Mouse (Mus musculus): ENCODE data around the gene Hist1h2af.

Gene Hist1h2af

GRCm38 (mm10) chr13:23515826-23516620 lies 17.7 kb upstream of the Hist1h2af start:
- DNase-seq: no peak

GRCm38 (mm10) chr13:23516822-23517602 lies 16.7 kb upstream of the Hist1h2af start:
- DNase-seq: peak; percentile 85

DNA sequence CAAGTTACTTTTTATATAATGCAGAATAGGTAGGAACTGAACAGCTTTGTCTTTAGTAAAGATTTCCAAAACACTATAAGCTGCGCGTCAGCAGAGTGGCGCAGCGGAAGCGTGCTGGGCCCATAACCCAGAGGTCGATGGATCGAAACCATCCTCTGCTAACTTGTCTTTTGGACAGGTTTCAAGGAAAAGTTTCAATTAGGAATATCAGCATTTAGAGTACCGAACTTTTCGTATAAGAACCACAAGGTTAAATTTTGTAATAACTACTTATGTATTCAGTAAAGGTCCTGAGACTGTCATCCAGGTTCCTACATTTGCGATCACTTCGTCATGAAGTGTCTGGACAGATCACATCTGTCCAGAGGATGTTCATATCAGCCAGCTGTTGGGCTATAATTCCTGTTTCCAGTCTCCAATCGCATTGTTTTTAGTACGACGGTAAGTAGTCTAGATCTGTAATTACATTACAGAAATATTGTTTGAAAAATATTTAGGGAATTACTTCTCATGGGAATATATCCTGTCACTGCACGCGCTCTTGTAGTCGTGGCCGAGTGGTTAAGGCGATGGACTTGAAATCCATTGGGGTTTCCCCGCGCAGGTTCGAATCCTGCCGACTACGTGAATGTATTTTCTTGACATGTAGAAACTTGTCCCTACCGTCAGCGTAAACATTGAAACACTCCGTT lies 16.0 kb upstream of the Hist1h2af start:
- DNase-seq: peak; percentile 93

DNA sequence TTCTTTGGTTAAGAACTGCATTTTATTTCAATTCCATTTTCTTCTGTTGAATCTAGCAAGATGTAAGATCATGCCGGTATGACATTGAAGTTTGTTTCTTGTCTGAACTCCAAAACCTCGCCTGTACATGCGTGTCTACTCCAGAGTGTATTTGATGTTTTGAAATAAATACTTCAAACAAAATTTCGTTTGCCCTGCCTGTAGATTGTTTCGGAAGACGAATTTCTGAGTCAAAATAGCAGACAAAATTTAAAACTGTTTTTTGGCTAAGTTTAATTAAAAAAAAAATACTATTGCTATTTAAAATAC lies 15.5 kb upstream of the Hist1h2af start:
- no peak for DNase-seq

GRCm38 (mm10) chr13:23518885-23519284 lies 14.8 kb upstream of the Hist1h2af start:
- peak; percentile 82 for DNase-seq

DNA sequence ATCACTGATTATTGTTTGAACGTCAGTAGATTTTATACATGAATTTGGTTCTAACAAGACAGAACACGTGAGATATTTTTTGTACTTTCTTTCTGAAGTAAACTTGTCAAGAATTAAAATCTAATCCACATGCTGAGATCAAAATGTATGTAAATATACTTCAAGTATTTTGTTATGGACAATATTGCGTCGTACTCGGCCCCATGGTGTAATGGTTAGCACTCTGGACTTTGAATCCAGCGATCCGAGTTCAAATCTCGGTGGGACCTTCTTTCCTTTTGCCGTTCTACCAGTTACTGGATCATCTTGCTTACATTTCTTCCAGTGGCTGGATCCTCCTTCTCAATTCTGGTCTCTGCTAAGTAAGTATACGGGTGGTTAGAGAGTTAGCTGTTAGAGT lies 14.3 kb upstream of the Hist1h2af start:
- DNase-seq: peak; percentile 79

GRCm38 (mm10) chr13:23521703-23522102 lies 12.0 kb upstream of the Hist1h2af start:
- DNase-seq: peak; percentile 93

GRCm38 (mm10) chr13:23523976-23524375 lies 9.7 kb upstream of the Hist1h2af start:
- no peak for DNase-seq

GRCm38 (mm10) chr13:23524654-23525053 lies 9.1 kb upstream of the Hist1h2af start:
- peak; percentile 89 for DNase-seq

DNA sequence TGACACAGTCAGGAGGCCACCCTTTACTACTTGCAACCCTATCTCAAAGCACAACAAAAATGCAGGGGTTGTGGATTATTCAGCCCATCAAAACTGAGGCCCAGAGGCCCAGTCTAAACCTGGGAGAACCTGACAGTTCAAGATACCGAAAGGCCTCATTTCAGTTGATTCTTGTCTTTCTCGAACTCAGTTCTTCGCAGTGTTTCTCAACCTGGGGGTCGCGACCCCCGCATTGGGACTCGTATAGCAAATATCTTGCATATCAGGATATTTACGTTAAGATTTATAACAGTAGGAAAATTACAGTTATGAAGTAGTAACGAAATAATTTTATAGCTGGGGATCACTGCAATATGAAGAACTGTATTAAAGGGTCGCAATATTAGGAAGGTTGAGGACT lies 7.8 kb upstream of the Hist1h2af start:
- DNase-seq: peak; percentile 42

DNA sequence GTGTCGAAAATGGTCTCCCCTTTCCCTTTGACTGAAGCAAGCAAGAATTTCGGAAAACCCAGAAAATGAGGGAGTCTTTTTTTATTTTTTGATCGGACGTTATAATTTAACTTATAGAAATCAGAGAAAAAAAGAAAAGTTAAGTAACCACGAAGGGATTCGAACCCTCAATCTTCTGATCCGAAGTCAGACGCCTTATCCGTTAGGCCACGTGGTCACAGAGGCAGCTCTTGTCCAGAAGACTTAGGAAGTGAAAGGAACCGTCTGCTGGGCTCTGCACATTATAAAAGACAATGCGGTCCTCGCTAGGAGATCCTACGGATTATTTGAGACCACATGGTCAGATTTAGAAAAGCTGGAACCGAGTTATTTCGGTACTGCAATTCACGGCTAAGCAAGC lies 7.4 kb upstream of the Hist1h2af start:
- peak; percentile 87 for DNase-seq

DNA sequence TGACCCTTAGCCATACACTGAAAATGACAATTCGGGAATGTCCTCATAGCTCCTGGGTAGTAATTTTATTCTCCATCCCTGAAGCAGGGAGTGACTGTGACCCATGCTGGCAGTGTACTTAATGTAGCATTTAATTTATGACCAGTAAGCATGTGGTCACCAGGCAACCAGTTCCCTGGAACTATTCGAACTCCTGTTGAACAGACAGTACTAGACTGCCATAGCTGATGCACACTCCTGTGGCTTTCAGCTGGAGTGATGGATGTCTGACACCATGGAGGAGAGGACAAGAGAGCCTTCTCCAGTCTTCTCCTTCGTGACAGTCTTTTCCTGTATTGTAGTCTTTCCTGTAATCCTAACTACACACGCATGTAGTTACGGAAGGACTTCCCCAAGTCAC lies 4.7 kb upstream of the Hist1h2af start:
- no peak for DNase-seq

DNA sequence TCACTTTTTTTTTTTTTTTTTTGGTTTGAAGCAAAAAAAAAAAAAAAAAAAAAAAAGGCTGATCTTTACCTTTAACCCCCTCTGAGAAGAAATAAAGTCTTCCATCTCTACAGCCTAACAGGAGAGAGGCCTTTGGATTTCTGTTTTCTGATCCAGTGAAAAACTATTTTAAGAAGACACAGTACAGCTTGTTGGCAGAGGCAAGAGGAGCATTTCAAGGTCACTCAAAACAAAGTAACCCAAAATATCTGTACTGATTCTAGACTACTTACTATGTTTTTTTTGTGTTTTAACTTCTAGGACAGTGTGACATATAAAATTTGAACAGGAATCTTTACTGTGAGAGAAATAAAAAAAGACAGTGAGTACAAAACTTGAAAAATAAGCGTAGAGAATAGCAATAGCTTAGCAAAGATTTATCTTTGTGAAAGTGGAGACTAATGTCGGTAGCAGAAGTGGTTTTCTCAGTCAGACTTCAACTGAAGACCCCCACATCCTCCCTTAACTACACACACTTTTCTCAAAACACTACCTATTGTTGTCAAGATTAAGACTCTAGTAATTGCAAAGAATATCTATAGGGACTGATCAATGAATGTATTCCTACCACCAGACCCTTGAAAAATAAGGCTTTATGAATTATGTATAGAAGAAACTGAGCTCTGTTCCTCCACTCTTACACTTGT lies 4.1 kb upstream of the Hist1h2af start:
- DNase-seq: no peak

DNA sequence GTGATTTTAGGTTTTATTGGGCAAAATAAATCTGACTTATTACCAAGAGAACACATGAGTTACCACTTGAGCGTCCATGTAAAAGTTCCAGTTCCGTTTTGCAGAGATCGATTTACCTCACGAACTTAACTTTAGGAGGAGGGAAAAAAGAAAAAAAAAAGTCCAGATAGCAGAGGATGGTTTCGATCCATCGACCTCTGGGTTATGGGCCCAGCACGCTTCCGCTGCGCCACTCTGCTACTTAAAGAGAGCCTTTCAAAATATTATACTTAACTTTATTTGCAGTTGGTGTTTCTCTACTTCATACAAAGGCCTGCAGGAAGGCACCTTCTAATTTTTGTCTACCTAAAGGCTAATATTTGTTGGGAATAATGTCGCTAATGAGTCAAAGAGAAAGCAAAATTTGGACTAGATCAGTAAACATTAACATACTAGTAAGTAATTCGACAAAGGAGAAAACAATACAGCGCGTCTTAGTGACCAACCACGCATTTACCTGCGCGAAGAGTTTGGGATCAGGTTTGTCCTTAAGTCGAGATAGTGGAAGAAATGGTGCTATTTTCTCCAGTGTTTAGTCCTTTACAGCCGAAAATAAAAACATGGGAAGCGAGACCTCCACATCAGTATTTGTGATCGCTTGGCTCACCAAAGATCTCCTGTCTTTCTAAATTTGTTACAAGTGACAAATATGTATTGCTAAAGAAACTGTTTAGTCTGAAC lies 3.4 kb upstream of the Hist1h2af start:
- peak; percentile 73 for DNase-seq

DNA sequence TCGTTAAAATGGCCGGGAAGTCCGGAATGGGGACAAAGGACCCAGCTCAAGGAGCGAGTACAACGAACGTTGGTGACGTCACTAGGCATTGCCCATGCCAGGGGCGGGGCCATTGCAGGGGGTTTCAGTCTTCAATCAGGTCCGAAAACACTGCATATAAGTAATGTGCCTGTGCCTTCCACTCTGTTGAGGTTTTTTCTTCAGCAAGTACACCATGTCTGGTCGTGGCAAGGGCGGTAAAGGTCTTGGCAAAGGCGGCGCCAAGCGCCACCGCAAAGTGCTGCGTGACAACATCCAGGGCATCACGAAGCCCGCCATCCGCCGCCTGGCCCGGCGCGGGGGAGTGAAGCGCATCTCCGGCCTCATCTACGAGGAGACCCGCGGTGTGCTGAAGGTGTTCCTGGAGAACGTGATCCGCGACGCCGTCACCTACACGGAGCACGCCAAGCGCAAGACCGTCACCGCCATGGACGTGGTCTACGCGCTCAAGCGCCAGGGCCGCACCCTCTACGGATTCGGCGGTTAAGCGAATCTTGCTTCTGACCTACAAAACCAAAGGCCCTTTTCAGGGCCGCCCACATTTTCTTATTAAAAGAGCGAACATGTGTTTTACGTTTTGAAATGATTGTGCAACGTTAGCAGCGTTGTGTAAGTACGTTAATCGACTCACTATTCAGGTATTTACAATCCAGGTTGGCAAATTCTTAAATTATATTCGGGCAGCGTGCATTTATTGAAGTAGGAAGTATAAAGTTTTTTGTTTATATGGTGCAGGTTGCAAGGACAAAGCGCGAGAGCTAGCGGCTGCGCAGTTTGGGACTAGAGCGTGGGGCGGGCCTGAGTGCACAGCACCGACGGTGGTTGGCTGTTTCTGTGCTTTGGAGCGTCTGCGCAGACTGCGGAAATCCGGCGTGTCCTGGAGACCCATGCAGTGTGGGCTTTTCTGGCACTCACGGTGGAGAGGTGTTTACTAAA lies 2.5 kb upstream of the Hist1h2af start, which contains the start of gene Hist1h4h:
Gene Hist1h4h, plus strand, starts transcription at position 150 of the 975 bp plus-strand sequence.
- peak; percentile 95 for DNase-seq

DNA sequence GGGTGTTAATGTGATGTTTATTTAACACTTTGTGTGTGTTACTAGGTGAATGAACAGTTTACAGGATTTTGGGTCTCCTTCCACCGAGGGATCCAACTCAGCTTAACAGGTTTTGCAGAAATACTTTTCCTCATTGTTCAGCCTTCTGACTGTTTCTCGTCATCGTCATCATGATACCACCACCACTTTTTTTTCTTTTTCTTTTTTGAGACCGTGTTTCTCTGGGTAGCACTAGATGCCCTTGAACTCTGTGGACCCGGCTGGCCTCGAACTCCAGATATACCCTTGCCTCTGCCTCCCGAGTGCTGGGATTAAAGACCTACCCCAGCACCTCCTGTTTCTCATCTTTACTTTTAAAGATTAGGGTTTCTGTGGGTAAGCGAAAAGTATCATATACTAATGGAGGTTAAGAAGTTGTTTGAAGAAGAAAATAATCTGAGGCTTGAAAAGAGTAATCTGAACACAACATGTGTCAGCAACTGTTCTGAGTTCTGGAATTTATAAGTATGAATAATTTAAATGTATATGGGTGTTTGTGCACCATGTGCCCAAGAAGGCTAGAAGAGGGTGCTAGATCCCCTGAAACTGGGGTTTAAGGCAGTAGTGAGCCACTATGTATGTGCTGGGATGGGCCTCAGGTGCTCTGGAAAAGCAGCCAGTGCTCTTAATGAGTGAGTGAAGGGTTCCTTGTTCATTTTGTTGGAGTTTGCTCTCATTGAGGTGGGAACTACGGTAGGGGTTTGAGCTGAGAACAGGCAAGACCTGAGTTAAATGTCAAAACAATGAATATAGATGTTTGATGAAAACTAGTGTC lies 1.2 kb upstream of the Hist1h2af start:
- DNase-seq: peak; percentile 45

DNA sequence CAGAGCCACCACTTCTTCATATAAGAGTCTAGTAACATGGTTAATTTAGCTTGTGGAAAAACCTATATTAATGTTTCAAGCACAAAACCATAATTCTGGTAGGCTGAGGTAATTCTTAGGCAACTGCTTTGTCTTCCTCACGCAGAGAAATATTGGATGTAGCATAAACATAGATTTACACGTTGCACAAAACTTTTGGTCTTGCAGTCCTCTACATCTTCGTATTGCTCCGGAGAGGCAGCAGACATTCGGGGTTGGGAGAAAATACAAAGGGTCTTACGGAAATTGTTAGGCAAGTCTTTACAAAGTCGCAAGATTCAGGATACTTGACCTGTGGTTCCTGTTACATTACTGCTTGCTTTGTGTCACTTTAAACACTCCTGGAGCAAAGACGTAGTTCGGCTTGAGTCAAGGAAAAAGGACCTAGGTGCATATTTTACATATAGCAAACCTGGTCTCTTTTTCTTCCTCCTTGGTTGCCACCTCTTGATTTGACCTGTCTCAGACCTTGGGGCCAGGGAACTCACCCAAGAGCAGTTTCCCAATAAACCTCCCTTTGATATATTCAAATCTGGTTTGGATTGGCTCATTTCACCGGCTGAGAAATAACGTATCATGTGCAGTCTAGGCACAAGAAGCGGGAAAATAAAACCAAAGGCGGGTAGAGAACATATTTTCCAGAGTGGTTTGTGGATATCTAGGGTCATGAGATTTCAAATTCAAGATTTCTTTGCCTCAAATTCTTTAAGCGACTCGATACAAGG lies 844 bp downstream of the Hist1h2af start:
- DNase-seq: no peak

GRCm38 (mm10) chr13:23535137-23536075 lies 1.7 kb downstream of the Hist1h2af start, which contains the start of gene Hist1h3g:
TSS of gene Hist1h3g (plus strand) at chr13:23535422.
- DNase-seq: peak; percentile 90
